Mouse (Mus musculus): ENCODE results near the gene Vgll4. TPM values are rescaled to one million over a fixed set of nuclear protein-coding genes. Genes with fewer than 3 reads are reported as not detected.
A peak's percentile ranks its signal among the peaks of the same experiment; 100 is the strongest.

The Vgll4 gene
- polyA plus RNA-seq, 1 experiment from 2014 or later: 52.7 TPM

GRCm38 (mm10) chr6:114876546-114876945 is 93.2 kb downstream of the Vgll4 start:
- Histone ChIP-seq H3K9me3 (ENCODE audit: control insufficient read depth, low read length) (no peaks in the 10 kb centered on the region), H3K9ac (ENCODE audit: low read length) (0 out of 2 replicates have a peak overlapping the region, but pooled peaks have one; percentile 1), H3K27me3 (ENCODE audit: control insufficient read depth, insufficient read depth, low read length) (no peaks in the 10 kb centered on the region), H3K27ac (replicated peaks in 1 of 2; ENCODE audit: control insufficient read depth in 1 of 2, insufficient read depth in 1 of 2, low read depth in 2 of 2, low read length in 2 of 2) (peak overlapping the region; percentile 96), H3K36me3 (ENCODE audit: control insufficient read depth, insufficient read depth, low read length) (peaks cover 5% of the 10 kb centered on the region; the same call in 1 of the 2 replicates), H3K4me1 (ENCODE audit: control insufficient read depth in 2 of 2, insufficient read depth in 2 of 2, low read length in 2 of 2) (peaks cover 63 to 92% of the 10 kb centered on the region in 2 experiments), H3K4me3 (ENCODE audit: control insufficient read depth in 1 of 2, insufficient read depth in 1 of 2, low read depth in 1 of 2, low read length in 2 of 2) (no peak overlapping the region), H3K4me2 (ENCODE audit: low read length) (no peak overlapping the region)
- no peak for ATAC-seq (ENCODE audit: insufficient number of reproducible peaks, insufficient read depth, low FRiP score, low read depth)
- 78% methylated on average over 6 of the region's 6 CpGs for WGBS

- H3K4me2 ChIP-seq (ENCODE audit: low read length): peak overlapping the region; percentile 1; the same call in 1 of the 2 replicates
- peaks cover 10% of the 10 kb centered on the region for H3K36me3 ChIP-seq (ENCODE audit: control insufficient read depth, insufficient read depth, low read length)
- peak overlapping the region; percentile 81; the same call in 1 of the 2 replicates for H3K9ac ChIP-seq (ENCODE audit: low read length)
- peaks cover 63 to 88% of the 10 kb centered on the region in 2 experiments for H3K4me1 ChIP-seq (ENCODE audit: control insufficient read depth in 2 of 2, insufficient read depth in 2 of 2, low read length in 2 of 2)
- no peak for ATAC-seq (ENCODE audit: insufficient number of reproducible peaks, insufficient read depth, low FRiP score, low read depth)
- H3K4me3 ChIP-seq (ENCODE audit: control insufficient read depth in 1 of 2, insufficient read depth in 1 of 2, low read depth in 1 of 2, low read length in 2 of 2): no peak overlapping the region
- no peaks in the 10 kb centered on the region for H3K9me3 ChIP-seq (ENCODE audit: control insufficient read depth, low read length)
- peak overlapping the region; percentile 96 for H3K27ac ChIP-seq (replicated peaks in 1 of 2; ENCODE audit: control insufficient read depth in 1 of 2, insufficient read depth in 1 of 2, low read depth in 2 of 2, low read length in 2 of 2)
- WGBS: 32% methylated on average over 4 of the region's 4 CpGs
- no peaks in the 10 kb centered on the region for H3K27me3 ChIP-seq (ENCODE audit: control insufficient read depth, insufficient read depth, low read length)
Observed at GRCm38 (mm10) chr6:114876033-114876432, 93.8 kb downstream of the Vgll4 start.

GRCm38 (mm10) chr6:114875018-114875558 is 94.7 kb downstream of the Vgll4 start:
- no peaks in the 10 kb centered on the region for H3K9me3 ChIP-seq (ENCODE audit: control insufficient read depth, low read length)
- peak overlapping the region; percentile 87 for H3K4me2 ChIP-seq (ENCODE audit: low read length)
- peak overlapping the region; percentile 81 for H3K9ac ChIP-seq (ENCODE audit: low read length)
- H3K4me1 ChIP-seq (ENCODE audit: control insufficient read depth in 2 of 2, insufficient read depth in 2 of 2, low read length in 2 of 2): peaks cover 60 to 87% of the 10 kb centered on the region in 2 experiments
- WGBS: 1% methylated on average over 18 of the region's 18 CpGs
- H3K36me3 ChIP-seq (ENCODE audit: control insufficient read depth, insufficient read depth, low read length): peaks cover 11% of the 10 kb centered on the region
- ATAC-seq (ENCODE audit: insufficient number of reproducible peaks, insufficient read depth, low FRiP score, low read depth): peak; percentile 86
- peak overlapping the region; percentile 96 for H3K27ac ChIP-seq (replicated peaks in 1 of 2; ENCODE audit: control insufficient read depth in 1 of 2, insufficient read depth in 1 of 2, low read depth in 2 of 2, low read length in 2 of 2)
- no peaks in the 10 kb centered on the region for H3K27me3 ChIP-seq (ENCODE audit: control insufficient read depth, insufficient read depth, low read length)
- peak overlapping the region; percentile 46 to 48 for H3K4me3 ChIP-seq (ENCODE audit: control insufficient read depth in 1 of 2, insufficient read depth in 1 of 2, low read depth in 1 of 2, low read length in 2 of 2)

- H3K4me1 ChIP-seq (ENCODE audit: control insufficient read depth in 2 of 2, insufficient read depth in 2 of 2, low read length in 2 of 2): peaks cover 63 to 88% of the 10 kb centered on the region in 2 experiments
- peak overlapping the region; percentile 87 for H3K4me2 ChIP-seq (ENCODE audit: low read length)
- H3K27ac ChIP-seq (replicated peaks in 1 of 2; ENCODE audit: control insufficient read depth in 1 of 2, insufficient read depth in 1 of 2, low read depth in 2 of 2, low read length in 2 of 2): peak overlapping the region; percentile 96
- WGBS: 16% methylated on average over 19 of the region's 19 CpGs
- H3K27me3 ChIP-seq (ENCODE audit: control insufficient read depth, insufficient read depth, low read length): no peaks in the 10 kb centered on the region
- peak overlapping the region; percentile 81 for H3K9ac ChIP-seq (ENCODE audit: low read length)
- no peaks in the 10 kb centered on the region for H3K9me3 ChIP-seq (ENCODE audit: control insufficient read depth, low read length)
- H3K36me3 ChIP-seq (ENCODE audit: control insufficient read depth, insufficient read depth, low read length): peaks cover 11% of the 10 kb centered on the region
- ATAC-seq (ENCODE audit: insufficient number of reproducible peaks, insufficient read depth, low FRiP score, low read depth): peak; percentile 13; the same call in 1 of the 2 replicates
- H3K4me3 ChIP-seq (ENCODE audit: control insufficient read depth in 1 of 2, insufficient read depth in 1 of 2, low read depth in 1 of 2, low read length in 2 of 2): peak overlapping the region; percentile 46 to 48
Observed at GRCm38 (mm10) chr6:114874138-114874928, 95.5 kb downstream of the Vgll4 start.

GRCm38 (mm10) chr6:114873808-114874137 is 96.0 kb downstream of the Vgll4 start:
- peak overlapping the region; percentile 96 for H3K27ac ChIP-seq (replicated peaks in 1 of 2; ENCODE audit: control insufficient read depth in 1 of 2, insufficient read depth in 1 of 2, low read depth in 2 of 2, low read length in 2 of 2)
- H3K9ac ChIP-seq (ENCODE audit: low read length): peak overlapping the region; percentile 81
- H3K27me3 ChIP-seq (ENCODE audit: control insufficient read depth, insufficient read depth, low read length): no peaks in the 10 kb centered on the region
- H3K4me3 ChIP-seq (ENCODE audit: control insufficient read depth in 1 of 2, insufficient read depth in 1 of 2, low read depth in 1 of 2, low read length in 2 of 2): peak overlapping the region; percentile 46 to 48
- H3K4me2 ChIP-seq (ENCODE audit: low read length): peak overlapping the region; percentile 87
- 70% methylated on average over 3 of the region's 3 CpGs for WGBS
- peaks cover 11% of the 10 kb centered on the region for H3K36me3 ChIP-seq (ENCODE audit: control insufficient read depth, insufficient read depth, low read length)
- H3K4me1 ChIP-seq (ENCODE audit: control insufficient read depth in 2 of 2, insufficient read depth in 2 of 2, low read length in 2 of 2): peaks cover 60 to 87% of the 10 kb centered on the region in 2 experiments
- H3K9me3 ChIP-seq (ENCODE audit: control insufficient read depth, low read length): no peaks in the 10 kb centered on the region
- no peak for ATAC-seq (ENCODE audit: insufficient number of reproducible peaks, insufficient read depth, low FRiP score, low read depth)

GRCm38 (mm10) chr6:114871010-114871660 is 98.7 kb downstream of the Vgll4 start:
- Histone ChIP-seq H3K9me3 (ENCODE audit: control insufficient read depth, low read length) (no peaks in the 10 kb centered on the region), H3K9ac (ENCODE audit: low read length) (no peak overlapping the region), H3K36me3 (ENCODE audit: control insufficient read depth, insufficient read depth, low read length) (peaks cover 11% of the 10 kb centered on the region), H3K4me1 (ENCODE audit: control insufficient read depth in 2 of 2, insufficient read depth in 2 of 2, low read length in 2 of 2) (peaks cover 48 to 76% of the 10 kb centered on the region in 2 experiments), H3K4me3 (ENCODE audit: control insufficient read depth in 1 of 2, insufficient read depth in 1 of 2, low read depth in 1 of 2, low read length in 2 of 2) (no peak overlapping the region), H3K27ac (replicated peaks in 1 of 2; ENCODE audit: control insufficient read depth in 1 of 2, insufficient read depth in 1 of 2, low read depth in 2 of 2, low read length in 2 of 2) (no peak overlapping the region), H3K4me2 (ENCODE audit: low read length) (no peak overlapping the region), H3K27me3 (ENCODE audit: control insufficient read depth, insufficient read depth, low read length) (no peaks in the 10 kb centered on the region)
- 88% methylated on average over 14 of the region's 14 CpGs for WGBS
- no peak for ATAC-seq (ENCODE audit: insufficient number of reproducible peaks, insufficient read depth, low FRiP score, low read depth)

- H3K9me3 ChIP-seq (ENCODE audit: control insufficient read depth, low read length): no peaks in the 10 kb centered on the region
- WGBS: 68% methylated on average over 6 of the region's 6 CpGs
- ATAC-seq (ENCODE audit: insufficient number of reproducible peaks, insufficient read depth, low FRiP score, low read depth): no peak
Observed at GRCm38 (mm10) chr6:114869501-114870076, 100.2 kb downstream of the Vgll4 start.

More at GRCm38 (mm10) chr6:114869501-114870076, 100.2 kb downstream of the Vgll4 start:
- Histone ChIP-seq H3K4me1 (ENCODE audit: control insufficient read depth in 2 of 2, insufficient read depth in 2 of 2, low read length in 2 of 2) (peaks cover 44 to 70% of the 10 kb centered on the region in 2 experiments), H3K36me3 (ENCODE audit: control insufficient read depth, insufficient read depth, low read length) (peaks cover 11% of the 10 kb centered on the region), H3K27me3 (ENCODE audit: control insufficient read depth, insufficient read depth, low read length) (no peaks in the 10 kb centered on the region), H3K4me2 (ENCODE audit: low read length) (no peak overlapping the region), H3K27ac (replicated peaks in 1 of 2; ENCODE audit: control insufficient read depth in 1 of 2, insufficient read depth in 1 of 2, low read depth in 2 of 2, low read length in 2 of 2) (0 out of 4 replicates have a peak overlapping the region, but pooled peaks of 1 of the 2 experiments have one; percentile 11), H3K4me3 (ENCODE audit: control insufficient read depth in 1 of 2, insufficient read depth in 1 of 2, low read depth in 1 of 2, low read length in 2 of 2) (no peak overlapping the region), H3K9ac (ENCODE audit: low read length) (no peak overlapping the region)

Measured in heart, embryonic 14.5 days (tissue).